Mouse (Mus musculus) left cerebral cortex, postnatal 25 days (tissue): ENCODE measurements at regions not wholly inside any gene's neighbourhood (a gene's known extent, or its start where the extent isn't known, plus 50 kb on each side); places are given as distances from the start of the nearest gene placed in this dataset.

Experiments used
- DNase-seq, 2 experiments: peaks; one replicate each; pipeline ENCODE4 v3.0.0; 2022; ENCODE audit warnings: low spot score in 2 of 2, mixed read lengths in 1 of 2
- intact Hi-C: fragments of 180-260 bp; cut with DNase I; formaldehyde crosslinking; loops from one replicate; pipeline ENCODE4 v1.15.1; 2025

DNA sequence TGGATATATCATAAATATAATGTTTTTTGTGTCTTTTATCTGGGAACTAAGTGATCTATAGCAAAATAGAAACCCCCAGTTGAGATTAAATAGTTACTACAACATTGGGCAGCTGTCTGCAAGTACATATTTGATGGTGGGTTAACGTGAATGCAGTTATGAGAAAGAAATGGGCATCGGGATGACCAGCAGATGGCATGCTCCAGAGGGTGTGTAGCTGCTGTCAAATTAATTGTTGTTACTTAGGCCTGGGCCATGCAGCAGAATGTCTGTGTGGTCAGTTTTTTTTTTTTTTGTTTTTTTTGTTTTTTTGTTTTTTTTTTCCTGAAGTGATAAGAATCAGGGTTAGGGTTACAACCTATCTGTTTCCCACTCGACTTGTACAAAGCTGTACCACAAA is 430.2 kb downstream of the Gria2 start:
- intact Hi-C loops: loop anchor here (2.0 kb wide), 1 partner anchor 46 kb away; no protein-coding TSS in a partner anchor
- DNase-seq: no peak

DNA sequence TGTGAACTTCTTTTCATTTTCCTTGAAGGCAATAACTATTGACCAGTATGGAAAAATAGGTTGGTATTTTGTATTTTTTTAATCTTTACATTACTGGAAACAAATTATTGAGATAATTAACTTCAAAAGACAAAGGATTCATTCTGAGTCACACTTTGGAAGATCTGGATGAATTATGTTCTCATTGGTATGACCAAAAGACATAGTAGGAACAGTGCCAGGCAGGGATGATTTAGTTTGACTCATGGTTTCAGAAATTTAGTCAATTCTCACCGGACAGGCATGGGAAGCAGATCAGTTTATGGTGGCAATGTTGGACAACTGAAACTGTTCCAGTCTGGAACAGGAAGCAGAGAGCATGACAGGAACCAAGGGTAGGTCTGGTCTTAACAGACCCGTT is 416.6 kb downstream of the Gria2 start:
- no peak for DNase-seq
- intact Hi-C loops: no loop called here

DNA sequence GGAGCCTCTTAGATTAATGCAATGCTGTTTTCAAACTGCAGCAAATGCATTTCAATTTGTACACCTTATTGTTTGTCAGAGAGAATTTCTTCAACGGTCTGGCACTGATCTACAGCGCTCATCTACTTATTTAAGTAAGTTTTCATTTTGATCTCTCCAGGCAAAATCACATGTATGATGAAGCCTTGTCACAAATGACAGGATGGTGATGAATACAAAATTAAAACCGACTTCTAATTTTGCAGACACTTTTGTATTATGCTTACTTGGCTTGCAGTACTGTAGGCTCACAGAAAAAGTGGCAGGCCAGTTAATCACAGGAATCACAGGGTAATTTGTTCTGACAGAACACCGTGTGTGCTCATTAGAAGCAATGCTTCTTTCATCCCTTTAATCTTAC is 406.4 kb downstream of the Gria2 start:
- DNase-seq: no peak
- intact Hi-C loops: no loop called here

DNA sequence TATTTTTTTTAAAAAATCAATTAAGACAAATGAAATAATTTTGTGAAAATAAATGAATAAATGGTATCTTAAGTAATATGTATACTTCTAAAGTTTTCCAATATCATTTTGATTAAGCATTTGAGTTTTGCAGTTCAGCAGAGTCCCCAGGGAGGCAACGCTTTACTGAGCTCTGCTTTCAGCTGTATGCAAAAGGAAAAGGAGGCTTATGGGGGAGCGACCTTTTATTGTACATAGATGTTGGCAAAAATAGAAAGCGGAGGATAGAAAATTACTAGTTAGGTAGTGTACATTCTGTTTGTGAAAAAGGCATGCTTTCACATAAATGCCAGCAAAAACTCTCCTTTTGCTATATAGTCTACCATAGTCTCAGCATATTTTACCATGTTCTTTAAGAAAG is 382.2 kb downstream of the Gria2 start:
- DNase-seq: no peak
- intact Hi-C loops: loop anchor here (5.0 kb wide), 1 partner anchor 382 kb away; the partner anchor contains the start of gene Gria2

DNA sequence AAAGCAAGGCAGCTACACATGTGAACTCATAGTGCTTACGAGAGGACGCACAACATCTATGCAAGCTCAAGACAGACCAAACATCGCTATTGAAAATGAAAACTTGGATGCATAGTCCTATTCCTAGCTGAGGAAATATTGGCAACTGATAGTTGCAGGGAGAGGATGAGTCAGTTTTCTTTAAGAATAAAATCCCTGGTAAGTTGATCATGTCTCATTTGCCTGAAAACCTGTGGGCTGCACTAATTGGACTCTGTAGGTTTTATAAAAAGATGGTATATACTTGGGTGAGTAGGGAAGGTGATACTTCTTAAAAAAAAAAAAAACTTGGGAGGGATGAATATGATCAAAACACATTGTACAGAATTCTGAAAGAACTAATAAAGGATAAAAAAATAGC is 381.2 kb downstream of the Gria2 start:
- intact Hi-C loops: loop anchor here (5.0 kb wide), 1 partner anchor 381 kb away; the partner anchor contains the start of gene Gria2
- DNase-seq: peak in 1 of 2 experiments; percentile 35

DNA sequence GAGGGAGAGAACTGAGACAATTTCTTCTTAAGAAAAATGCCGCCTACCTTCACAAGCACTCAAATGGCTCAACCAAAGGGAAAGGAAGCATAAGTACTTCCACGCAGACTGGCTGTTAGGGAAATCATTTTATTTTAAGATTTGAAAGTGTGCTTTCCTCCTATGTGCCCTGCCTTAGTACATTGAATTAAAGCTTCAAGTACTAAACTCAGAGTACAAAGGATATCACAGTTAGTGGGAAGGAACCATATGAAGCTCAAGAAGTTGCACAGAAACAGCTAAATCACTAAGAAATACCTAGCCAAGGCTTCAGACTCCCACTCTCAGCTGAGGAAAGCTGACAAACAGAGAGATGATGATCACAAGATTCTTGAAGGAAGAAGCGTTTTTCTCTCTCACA is 380.5 kb downstream of the Gria2 start:
- DNase-seq: peak; percentile 34 to 89
- intact Hi-C loops: loop anchor here (1.0 to 5.0 kb wide), 7 partner anchors 112 to 380 kb away; partner anchors contain the start of gene Gria2

DNA sequence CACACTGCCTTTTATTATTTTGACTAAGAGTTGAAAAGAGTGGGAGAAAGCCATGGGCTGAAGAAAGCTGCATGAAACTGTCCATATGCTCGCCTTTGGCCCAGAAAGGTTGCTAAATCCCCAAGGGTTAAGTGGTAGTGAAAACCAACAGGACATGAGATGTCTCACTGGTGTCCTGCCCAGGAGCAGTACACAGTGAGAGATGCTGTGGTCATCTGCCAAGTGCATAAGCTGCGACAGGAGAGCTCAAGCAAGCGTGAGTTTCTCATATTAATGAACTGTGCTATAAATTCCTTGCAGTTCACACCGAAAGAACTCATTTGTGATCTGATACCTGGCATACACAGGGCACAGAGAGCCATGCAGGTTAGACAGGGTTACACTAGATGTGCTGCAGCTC is 380.0 kb downstream of the Gria2 start:
- peak in 1 of 2 experiments; percentile 4 for DNase-seq
- intact Hi-C loops: loop anchor here (1.0 to 5.0 kb wide), 7 partner anchors 112 to 380 kb away; partner anchors contain the start of gene Gria2
